Mouse (Mus musculus): ENCODE data around the gene Hlcs.
A peak's percentile ranks its signal among the peaks of the same experiment; 100 is the strongest.
"Not testable (repeated sequence)": the region's sequence is repeated elsewhere in the genome, so short reads cannot be mapped to it uniquely, and the experiment has no call there.

The Hlcs gene

GRCm38 (mm10) chr16:94313229-94314030 is at the start of gene Hlcs:
TSS of gene Hlcs (minus strand) at chr16:94313571.
- ATAC-seq (ENCODE audit: low TSS enrichment): peak; percentile 79

GRCm38 (mm10) chr16:94362174-94362873 is 49.0 kb upstream of the Hlcs start:
- peak; percentile 98 for ATAC-seq (ENCODE audit: low TSS enrichment)

- ATAC-seq (ENCODE audit: low TSS enrichment): no peak
Measured at GRCm38 (mm10) chr16:94360578-94361350, 47.4 kb upstream of the Hlcs start.

GRCm38 (mm10) chr16:94358091-94358490 is 44.7 kb upstream of the Hlcs start:
- no peak for ATAC-seq (ENCODE audit: low TSS enrichment)

GRCm38 (mm10) chr16:94356776-94357494 is 43.6 kb upstream of the Hlcs start:
- ATAC-seq (ENCODE audit: low TSS enrichment): no peak

- ATAC-seq (ENCODE audit: low TSS enrichment): no peak
Measured at GRCm38 (mm10) chr16:94356046-94356445, 42.7 kb upstream of the Hlcs start.

GRCm38 (mm10) chr16:94354450-94354849 is 41.1 kb upstream of the Hlcs start:
- peak; percentile 92 for ATAC-seq (ENCODE audit: low TSS enrichment)

- no peak for ATAC-seq (ENCODE audit: low TSS enrichment)
Measured at GRCm38 (mm10) chr16:94350287-94350677, 36.9 kb upstream of the Hlcs start.

- peak; percentile 13; the same call in 1 of the 2 replicates for ATAC-seq (ENCODE audit: low TSS enrichment)
Measured at GRCm38 (mm10) chr16:94349588-94350286, 36.4 kb upstream of the Hlcs start.

- ATAC-seq (ENCODE audit: low TSS enrichment): no peak
Measured at GRCm38 (mm10) chr16:94348779-94349178, 35.4 kb upstream of the Hlcs start.

GRCm38 (mm10) chr16:94347080-94347731 is 33.8 kb upstream of the Hlcs start:
- ATAC-seq (ENCODE audit: low TSS enrichment): no peak

- no peak for ATAC-seq (ENCODE audit: low TSS enrichment)
Measured at GRCm38 (mm10) chr16:94345733-94346132, 32.4 kb upstream of the Hlcs start.

GRCm38 (mm10) chr16:94339164-94340160 is 26.1 kb upstream of the Hlcs start:
- not testable (repeated sequence) for ATAC-seq (ENCODE audit: low TSS enrichment)

- no peak for ATAC-seq (ENCODE audit: low TSS enrichment)
Measured at GRCm38 (mm10) chr16:94335656-94336055, 22.3 kb upstream of the Hlcs start.

- peak; percentile 67 for ATAC-seq (ENCODE audit: low TSS enrichment)
Measured at GRCm38 (mm10) chr16:94331886-94332252, 18.5 kb upstream of the Hlcs start.

- ATAC-seq (ENCODE audit: low TSS enrichment): no peak
Measured at GRCm38 (mm10) chr16:94331233-94331885, 18.0 kb upstream of the Hlcs start.

GRCm38 (mm10) chr16:94330429-94330828 is 17.1 kb upstream of the Hlcs start:
- ATAC-seq (ENCODE audit: low TSS enrichment): no peak

Data from frontal cortex, adult (tissue).